Mouse (Mus musculus): ENCODE measurements around the gene Kcnj5. TPM values are rescaled to one million over a fixed set of nuclear protein-coding genes. Genes with fewer than 3 reads are reported as not detected.

Kcnj5 gene
- polyA plus RNA-seq, 1 experiment from 2014 or later: 0.20 TPM

DNA sequence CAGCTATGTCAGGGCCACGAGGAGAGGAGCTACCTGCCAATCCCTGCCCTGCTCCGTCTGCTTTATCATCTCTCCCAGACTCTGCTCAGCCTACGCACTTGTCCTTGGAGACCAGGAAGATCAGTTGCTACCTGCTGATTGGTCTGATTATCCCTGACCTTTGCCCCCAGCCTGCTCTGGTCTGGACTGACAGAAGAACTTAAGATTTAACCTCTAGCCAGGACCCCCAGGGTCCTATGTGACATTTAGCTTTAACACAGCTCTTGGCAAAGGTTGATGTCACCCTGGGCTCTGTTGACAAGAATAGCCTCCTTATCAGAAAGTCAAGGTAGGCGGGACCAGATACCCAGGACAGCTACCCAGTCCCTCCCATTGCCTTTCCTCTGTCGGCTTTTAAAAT is 3.3 kb downstream of the Kcnj5 start:
- no peak for ATAC-seq (ENCODE audit: low read depth)
- no peak overlapping the region for H3K9ac ChIP-seq (replicated peaks; ENCODE audit: low read depth, low read length)
- H3K4me2 ChIP-seq (ENCODE audit: low read depth, low read length): no peak overlapping the region
- no peaks in the 10 kb centered on the region for H3K9me3 ChIP-seq (ENCODE audit: control insufficient read depth, low read length)
- no peak overlapping the region for H3K4me3 ChIP-seq (ENCODE audit: low read depth, low read length)
- H3K27me3 ChIP-seq (ENCODE audit: control insufficient read depth, insufficient read depth, low read length): peaks cover 17% of the 10 kb centered on the region
- 65% methylated on average over 5 of the region's 5 CpGs for WGBS
- no peaks in the 10 kb centered on the region for H3K36me3 ChIP-seq (ENCODE audit: control insufficient read depth, insufficient read depth, low read length)
- no peak overlapping the region for H3K27ac ChIP-seq (ENCODE audit: low read depth, low read length)
- peaks cover 11% of the 10 kb centered on the region; the same call in 1 of the 2 replicates for H3K4me1 ChIP-seq (ENCODE audit: control insufficient read depth, insufficient read depth, low read length)

DNA sequence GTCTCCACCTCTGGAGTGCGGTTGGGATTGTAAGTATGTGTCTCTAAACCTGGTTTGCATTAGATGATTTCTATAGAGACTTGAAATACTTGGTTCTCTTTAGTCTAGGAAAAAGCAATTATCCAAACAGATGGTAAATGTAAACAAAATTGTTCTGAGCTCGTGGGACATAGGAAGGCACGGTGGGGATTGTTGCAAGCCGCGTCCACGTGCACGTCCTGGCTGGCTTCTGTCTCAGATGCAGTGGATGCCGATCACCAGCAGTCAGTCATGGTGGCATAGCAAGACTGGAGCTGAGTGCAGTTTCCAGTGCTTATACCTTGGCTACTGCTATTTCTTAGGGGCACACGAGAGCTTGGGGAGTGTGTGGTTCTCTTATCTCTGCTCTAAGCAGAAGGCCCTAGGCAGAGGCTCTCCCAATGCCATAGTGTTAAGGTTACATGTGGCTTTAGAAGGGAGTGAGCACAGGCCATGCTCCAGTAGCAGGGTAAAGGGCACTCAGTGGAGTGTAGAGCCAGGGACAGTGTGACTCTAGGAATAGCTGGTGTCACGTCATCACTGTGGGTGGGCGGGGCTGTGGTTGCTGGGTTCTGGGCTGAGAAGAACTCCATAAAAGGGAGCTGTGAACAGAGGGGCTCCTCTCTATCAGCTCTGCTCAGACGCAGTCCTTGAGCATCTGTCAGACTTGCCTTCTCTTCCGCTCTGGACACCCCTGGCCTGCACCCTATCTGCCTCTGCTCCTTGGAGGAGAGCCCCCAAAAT is 8.6 kb downstream of the Kcnj5 start:
- Histone ChIP-seq H3K4me1 (ENCODE audit: control insufficient read depth, insufficient read depth, low read length) (no peaks in the 10 kb centered on the region), H3K4me2 (ENCODE audit: low read depth, low read length) (no peak overlapping the region), H3K9me3 (ENCODE audit: control insufficient read depth, low read length) (no peaks in the 10 kb centered on the region), H3K9ac (replicated peaks; ENCODE audit: low read depth, low read length) (no peak overlapping the region), H3K4me3 (ENCODE audit: low read depth, low read length) (no peak overlapping the region), H3K36me3 (ENCODE audit: control insufficient read depth, insufficient read depth, low read length) (no peaks in the 10 kb centered on the region), H3K27me3 (ENCODE audit: control insufficient read depth, insufficient read depth, low read length) (no peaks in the 10 kb centered on the region), H3K27ac (ENCODE audit: low read depth, low read length) (no peak overlapping the region)
- no peak for ATAC-seq (ENCODE audit: low read depth)
- WGBS: 80% methylated on average over 13 of the region's 13 CpGs

- Histone ChIP-seq H3K9me3 (ENCODE audit: control insufficient read depth, low read length) (no peaks in the 10 kb centered on the region), H3K4me1 (ENCODE audit: control insufficient read depth, insufficient read depth, low read length) (no peaks in the 10 kb centered on the region), H3K4me2 (ENCODE audit: low read depth, low read length) (no peak overlapping the region), H3K27me3 (ENCODE audit: control insufficient read depth, insufficient read depth, low read length) (no peaks in the 10 kb centered on the region), H3K9ac (replicated peaks; ENCODE audit: low read depth, low read length) (no peak overlapping the region), H3K27ac (ENCODE audit: low read depth, low read length) (no peak overlapping the region), H3K4me3 (ENCODE audit: low read depth, low read length) (no peak overlapping the region), H3K36me3 (ENCODE audit: control insufficient read depth, insufficient read depth, low read length) (no peaks in the 10 kb centered on the region)
- ATAC-seq (ENCODE audit: low read depth): no peak
- WGBS: 83% methylated on average over 5 of the region's 5 CpGs
Measured at GRCm38 (mm10) chr9:32331162-32331561, 13.0 kb downstream of the Kcnj5 start.

DNA sequence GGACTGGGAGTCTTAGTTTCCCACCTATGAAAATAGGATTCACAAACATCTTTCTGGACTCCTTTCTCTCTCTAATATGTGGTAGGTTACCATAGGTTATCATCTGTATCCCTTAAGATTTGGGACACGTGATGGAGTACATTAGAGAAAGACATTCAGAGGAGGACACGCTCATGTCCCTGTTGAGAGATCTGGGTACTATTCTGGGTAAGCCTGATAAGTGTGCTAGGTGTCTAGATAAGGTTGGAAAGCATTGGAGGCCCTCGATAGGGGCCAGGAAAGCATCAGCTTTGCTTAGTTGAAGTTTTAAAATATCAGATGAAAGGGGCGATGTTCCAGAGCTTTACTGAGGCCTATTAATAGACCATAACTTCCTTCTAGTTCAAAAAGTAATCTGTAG is 15.4 kb downstream of the Kcnj5 start:
- Histone ChIP-seq H3K4me1 (ENCODE audit: control insufficient read depth, insufficient read depth, low read length) (no peaks in the 10 kb centered on the region), H3K36me3 (ENCODE audit: control insufficient read depth, insufficient read depth, low read length) (no peaks in the 10 kb centered on the region), H3K27me3 (ENCODE audit: control insufficient read depth, insufficient read depth, low read length) (no peaks in the 10 kb centered on the region), H3K4me3 (ENCODE audit: low read depth, low read length) (no peak overlapping the region), H3K9me3 (ENCODE audit: control insufficient read depth, low read length) (no peaks in the 10 kb centered on the region), H3K4me2 (ENCODE audit: low read depth, low read length) (no peak overlapping the region), H3K9ac (replicated peaks; ENCODE audit: low read depth, low read length) (no peak overlapping the region), H3K27ac (ENCODE audit: low read depth, low read length) (no peak overlapping the region)
- ATAC-seq (ENCODE audit: low read depth): no peak
- whole genome bisulfite sequencing: 93% methylated on average over 4 of the region's 4 CpGs

DNA sequence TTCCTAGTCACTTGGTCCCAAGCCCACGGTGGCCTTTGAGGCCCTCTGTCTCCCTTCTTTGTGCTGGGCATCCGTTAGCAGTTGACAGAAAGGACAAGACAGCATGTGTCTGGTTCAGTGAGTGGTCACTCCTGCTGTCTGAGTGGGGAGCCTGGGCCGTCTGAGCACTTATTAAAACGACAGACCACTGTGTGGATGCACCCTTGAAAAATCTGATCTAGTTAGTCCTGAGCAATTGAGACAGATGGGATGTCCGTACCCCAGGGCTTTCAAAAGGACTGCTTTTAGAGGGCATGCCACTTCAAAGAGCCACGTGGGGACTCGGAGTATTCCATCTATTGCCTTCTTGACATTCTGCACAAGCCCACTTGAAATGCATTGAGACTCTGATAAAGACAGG is 20.5 kb downstream of the Kcnj5 start:
- H3K9me3 ChIP-seq (ENCODE audit: control insufficient read depth, low read length): no peaks in the 10 kb centered on the region
- no peaks in the 10 kb centered on the region for H3K36me3 ChIP-seq (ENCODE audit: control insufficient read depth, insufficient read depth, low read length)
- 55% methylated on average over 7 of the region's 7 CpGs for WGBS
- no peaks in the 10 kb centered on the region for H3K4me1 ChIP-seq (ENCODE audit: control insufficient read depth, insufficient read depth, low read length)
- H3K4me2 ChIP-seq (ENCODE audit: low read depth, low read length): no peak overlapping the region
- no peaks in the 10 kb centered on the region for H3K27me3 ChIP-seq (ENCODE audit: control insufficient read depth, insufficient read depth, low read length)
- H3K27ac ChIP-seq (ENCODE audit: low read depth, low read length): no peak overlapping the region
- ATAC-seq (ENCODE audit: low read depth): no peak
- no peak overlapping the region for H3K4me3 ChIP-seq (ENCODE audit: low read depth, low read length)
- no peak overlapping the region for H3K9ac ChIP-seq (replicated peaks; ENCODE audit: low read depth, low read length)

DNA sequence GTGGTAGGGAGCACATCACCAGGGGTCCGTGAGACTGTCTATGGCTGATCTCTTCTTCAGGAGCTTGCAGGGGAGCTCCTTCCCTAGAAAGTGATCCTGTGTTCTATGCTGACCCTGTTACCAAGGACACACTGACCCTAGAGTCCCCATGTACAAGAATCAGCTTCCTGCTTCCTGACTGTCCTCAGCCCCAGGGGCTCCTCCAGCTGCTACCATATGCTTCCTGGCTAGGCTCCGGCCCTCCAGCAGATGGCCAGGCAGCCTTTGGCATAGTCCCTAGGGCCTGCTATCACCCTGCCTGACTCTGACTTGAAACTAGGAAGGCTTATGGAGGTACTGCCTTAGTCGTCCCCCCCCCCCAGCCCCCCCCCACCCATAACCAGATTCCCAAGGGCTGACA is 24.0 kb downstream of the Kcnj5 start:
- WGBS: 42% methylated on average over 3 of the region's 3 CpGs
- Histone ChIP-seq H3K4me2 (ENCODE audit: low read depth, low read length) (no peak overlapping the region), H3K27me3 (ENCODE audit: control insufficient read depth, insufficient read depth, low read length) (no peaks in the 10 kb centered on the region), H3K36me3 (ENCODE audit: control insufficient read depth, insufficient read depth, low read length) (no peaks in the 10 kb centered on the region), H3K9ac (replicated peaks; ENCODE audit: low read depth, low read length) (no peak overlapping the region), H3K4me3 (ENCODE audit: low read depth, low read length) (no peak overlapping the region), H3K27ac (ENCODE audit: low read depth, low read length) (no peak overlapping the region), H3K4me1 (ENCODE audit: control insufficient read depth, insufficient read depth, low read length) (no peaks in the 10 kb centered on the region), H3K9me3 (ENCODE audit: control insufficient read depth, low read length) (no peaks in the 10 kb centered on the region)
- ATAC-seq (ENCODE audit: low read depth): no peak; the same call in 1 of the 2 replicates

DNA sequence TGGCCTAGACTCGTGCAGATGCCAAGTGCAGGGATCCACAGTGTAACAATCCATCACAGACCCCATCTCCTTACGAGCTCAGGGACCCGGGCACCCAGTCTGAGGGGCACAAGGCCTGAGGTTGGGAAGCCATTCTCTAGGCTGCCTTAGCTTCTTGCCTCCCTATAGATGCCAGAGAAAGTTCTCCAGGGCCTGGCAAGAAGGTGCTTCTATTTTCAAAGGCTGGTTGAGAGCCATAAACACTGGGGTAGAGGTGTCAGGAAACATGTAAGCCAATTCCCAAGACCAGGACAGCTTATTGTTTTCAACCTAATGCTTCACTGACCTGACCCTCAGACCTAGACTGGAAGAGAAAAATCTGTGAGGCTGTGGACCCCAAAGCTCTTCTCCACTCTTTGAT is 28.2 kb downstream of the Kcnj5 start:
- no peaks in the 10 kb centered on the region for H3K9me3 ChIP-seq (ENCODE audit: control insufficient read depth, low read length)
- no peaks in the 10 kb centered on the region for H3K27me3 ChIP-seq (ENCODE audit: control insufficient read depth, insufficient read depth, low read length)
- H3K4me3 ChIP-seq (ENCODE audit: low read depth, low read length): no peak overlapping the region
- no peaks in the 10 kb centered on the region for H3K36me3 ChIP-seq (ENCODE audit: control insufficient read depth, insufficient read depth, low read length)
- WGBS: 99% methylated on average over 3 of the region's 3 CpGs
- no peak overlapping the region for H3K27ac ChIP-seq (ENCODE audit: low read depth, low read length)
- 0 out of 2 replicates have a peak, but pooled peaks cover 5% of the 10 kb centered on the region for H3K4me1 ChIP-seq (ENCODE audit: control insufficient read depth, insufficient read depth, low read length)
- H3K4me2 ChIP-seq (ENCODE audit: low read depth, low read length): no peak overlapping the region
- no peak overlapping the region for H3K9ac ChIP-seq (replicated peaks; ENCODE audit: low read depth, low read length)
- ATAC-seq (ENCODE audit: low read depth): no peak

GRCm38 (mm10) chr9:32314071-32314470 is 30.1 kb downstream of the Kcnj5 start:
- no peaks in the 10 kb centered on the region for H3K36me3 ChIP-seq (ENCODE audit: control insufficient read depth, insufficient read depth, low read length)
- H3K4me2 ChIP-seq (ENCODE audit: low read depth, low read length): no peak overlapping the region
- no peak overlapping the region for H3K9ac ChIP-seq (replicated peaks; ENCODE audit: low read depth, low read length)
- no peaks in the 10 kb centered on the region for H3K27me3 ChIP-seq (ENCODE audit: control insufficient read depth, insufficient read depth, low read length)
- WGBS: 84% methylated on average over 3 of the region's 3 CpGs
- H3K9me3 ChIP-seq (ENCODE audit: control insufficient read depth, low read length): no peaks in the 10 kb centered on the region
- no peak overlapping the region for H3K27ac ChIP-seq (ENCODE audit: low read depth, low read length)
- 0 out of 2 replicates have a peak, but pooled peaks cover 5% of the 10 kb centered on the region for H3K4me1 ChIP-seq (ENCODE audit: control insufficient read depth, insufficient read depth, low read length)
- no peak for ATAC-seq (ENCODE audit: low read depth)
- no peak overlapping the region for H3K4me3 ChIP-seq (ENCODE audit: low read depth, low read length)

DNA sequence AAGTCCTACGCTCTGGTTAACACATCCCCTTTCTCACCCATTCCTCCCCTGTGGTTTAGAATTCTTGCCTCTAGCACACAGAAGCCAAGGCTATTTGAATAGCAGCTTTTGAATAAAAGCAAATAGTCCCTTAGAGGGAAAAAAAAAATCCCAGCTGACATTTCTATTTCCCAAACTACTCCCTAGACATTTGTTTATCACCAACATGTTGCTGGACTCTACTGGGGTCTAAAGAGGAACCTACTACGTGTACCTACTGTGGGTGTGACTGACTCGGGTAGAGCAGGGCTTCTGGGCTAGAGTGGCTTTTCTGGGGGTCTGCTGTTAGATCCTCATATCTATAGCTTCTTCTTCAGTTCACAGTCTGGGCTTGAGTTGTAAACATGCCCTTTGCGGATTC is 31.9 kb downstream of the Kcnj5 start:
- Histone ChIP-seq H3K27me3 (ENCODE audit: control insufficient read depth, insufficient read depth, low read length) (no peaks in the 10 kb centered on the region), H3K4me3 (ENCODE audit: low read depth, low read length) (no peak overlapping the region), H3K9ac (replicated peaks; ENCODE audit: low read depth, low read length) (no peak overlapping the region), H3K27ac (ENCODE audit: low read depth, low read length) (no peak overlapping the region), H3K4me2 (ENCODE audit: low read depth, low read length) (no peak overlapping the region), H3K9me3 (ENCODE audit: control insufficient read depth, low read length) (no peaks in the 10 kb centered on the region), H3K4me1 (ENCODE audit: control insufficient read depth, insufficient read depth, low read length) (0 out of 2 replicates have a peak, but pooled peaks cover 5% of the 10 kb centered on the region), H3K36me3 (ENCODE audit: control insufficient read depth, insufficient read depth, low read length) (no peaks in the 10 kb centered on the region)
- 62% methylated on average over 4 of the region's 4 CpGs for WGBS
- ATAC-seq (ENCODE audit: low read depth): no peak
